Comparison of ENCODE assay signal across 8 mouse cellular contexts in the genomic region with DNA sequence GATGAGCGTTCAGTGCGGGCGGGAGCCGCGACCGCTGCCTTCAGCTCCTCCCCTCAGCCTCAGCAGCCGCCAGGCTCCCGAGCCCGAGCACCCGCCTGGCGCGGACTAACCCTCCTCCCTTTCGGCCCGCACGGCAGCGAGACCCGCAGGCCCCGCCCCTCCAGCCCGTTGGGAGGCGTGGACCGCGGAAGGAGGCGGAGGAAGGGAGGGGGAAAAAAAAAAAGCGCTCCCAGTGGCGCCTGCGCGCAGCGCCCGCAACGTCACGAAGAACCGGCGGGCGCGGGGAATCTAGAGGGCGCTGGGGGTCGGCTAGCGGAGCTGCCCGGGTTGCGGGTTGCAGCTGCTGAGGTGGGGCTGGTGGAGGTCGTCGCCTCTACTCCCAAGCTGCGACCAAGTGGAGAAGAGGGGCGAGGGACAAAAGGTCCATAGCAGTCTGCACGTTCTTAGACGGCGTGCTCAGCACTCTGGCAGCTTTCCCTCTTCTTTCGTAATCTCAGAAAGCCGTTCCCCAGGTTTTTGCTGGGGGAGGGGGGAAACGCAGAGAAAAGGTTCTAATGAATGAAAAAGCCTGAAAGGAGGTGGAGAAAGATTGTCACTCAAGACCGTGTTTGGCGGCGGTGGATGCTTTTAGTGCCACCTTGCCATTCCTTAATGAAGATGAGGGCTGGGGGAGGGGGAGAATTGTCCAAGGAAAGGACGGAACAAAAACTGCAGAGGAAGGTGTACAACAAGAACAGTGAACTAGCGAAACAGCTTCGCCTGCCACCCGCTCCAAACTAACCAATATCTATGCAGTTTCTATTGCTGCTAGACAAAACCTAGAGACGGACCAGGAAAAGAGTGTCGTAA. TPM values are rescaled to one million over a fixed set of nuclear protein-coding genes. Genes with fewer than 3 reads are reported as not detected.
DNase-seq lines count a peak whose midpoint lies in the region; ATAC-seq lines count a peak whose summit lies in the region.

No protein-coding gene starts in this region.

- peak; percentile 64 for DNase-seq in WW6 (ENCODE audit: low read depth, low spot score)
- DNase-seq in cerebellum, postnatal 36 days = peak; percentile 80 to 89
- DNase-seq in frontal cortex, postnatal 25 days (ENCODE audit: low spot score in 2 of 2) = peak; percentile 54 to 73
- peak; percentile 87 for DNase-seq in hindbrain, embryonic 14.5 days (ENCODE audit: low spot score)
- DNase-seq in left cerebral cortex, adult 11 months (ENCODE audit: low spot score) = peak; percentile 76
- DNase-seq in lung, postnatal 36 days = peak; percentile 87
- DNase-seq in retina, embryonic 14.5 days (ENCODE audit: low spot score) = peak; percentile 84
- peak; percentile 85 to 87 for DNase-seq in thymus, postnatal 36 days

- peak overlapping the region; percentile 59 for H3K4me2 ChIP-seq in hindbrain, embryonic 14.5 days (replicated peaks)

- no peaks in the 10 kb centered on the region for H3K36me3 ChIP-seq in hindbrain, embryonic 14.5 days (replicated peaks; ENCODE audit: control insufficient read depth, insufficient read depth)

- peak overlapping the region; percentile 63 for H3K4me3 ChIP-seq in hindbrain, embryonic 14.5 days (replicated peaks; ENCODE audit: low read length)

- H3K9me3 ChIP-seq in hindbrain, embryonic 14.5 days (ENCODE audit: control insufficient read depth, low read length) = no peaks in the 10 kb centered on the region

- peaks cover 5% of the 10 kb centered on the region; the same call in 1 of the 2 replicates for H3K4me1 ChIP-seq in hindbrain, embryonic 14.5 days (replicated peaks; ENCODE audit: control insufficient read depth, insufficient read depth, low read length)

- H3K27ac ChIP-seq in hindbrain, embryonic 14.5 days = peak overlapping the region; percentile 96

- H3K9ac ChIP-seq in hindbrain, embryonic 14.5 days = peak overlapping the region; percentile 85

- WGBS in hindbrain, embryonic 14.5 days = 23% methylated on average over 19 of the region's 59 CpGs

- ATAC-seq in hindbrain, embryonic 14.5 days (ENCODE audit: low FRiP score) = peak; percentile 96

- H3K27me3 ChIP-seq in hindbrain, embryonic 14.5 days (ENCODE audit: control insufficient read depth, insufficient read depth, low read length) = no peaks in the 10 kb centered on the region

RNA-seq across cellular contexts. Expression of gene Cask, which starts 4.3 kb away (rescaled TPM):
- 58.7 and 61.7 TPM in 2 replicates for polyA plus RNA-seq in hindbrain, embryonic 14.5 days (2014; fragmentation: Nextera tagmentation; extraction: Ambion mirVana)

Comparison
In these comparisons a context has a peak if more than half of its experiments do, and no peak if none do; other contexts are left out.
1. Peak in every context shown above with its lines: DNase-seq, ATAC-seq, H3K4me3 ChIP-seq and H3K27ac ChIP-seq.